Mouse (Mus musculus) spleen, postnatal 36 days (tissue): Measurements from ENCODE around the gene Prl8a1.

Source experiments
- DNase-seq, 2 experiments: peaks; one replicate each; pipeline ENCODE4 v3.0.0; 2022; ENCODE audit warnings: low spot score in 2 of 2, mixed read lengths in 1 of 2

Prl8a1 gene

GRCm38 (mm10) chr13:27582071-27582470 lies at the start of gene Prl8a1:
TSS of gene Prl8a1 (minus strand) at chr13:27582171.
- DNase-seq, result no peak

GRCm38 (mm10) chr13:27610482-27610881 lies 28.5 kb upstream of the Prl8a1 start, which contains the start of gene Prl7b1:
TSS of gene Prl7b1 (minus strand) at chr13:27610582.
- DNase-seq, result no peak

GRCm38 (mm10) chr13:27564506-27564905 lies 17.5 kb downstream of the Prl8a1 start, which contains the start of gene Prl8a9:
TSS of gene Prl8a9 (minus strand) at chr13:27564606.
- DNase-seq, result no peak

GRCm38 (mm10) chr13:27553336-27553735 lies 28.6 kb downstream of the Prl8a1 start:
- DNase-seq, result no peak
